Mouse (Mus musculus): ENCODE data around the gene Psme1. TPM values are rescaled to one million over a fixed set of nuclear protein-coding genes. Genes with fewer than 3 reads are reported as not detected.

Gene Psme1
- total RNA-seq, 2 experiments from 2014 or later, result 39.4 to 45.3 TPM

- intact Hi-C loops (cut with DNase I), result no loop called here
- DNase-seq (ENCODE audit: low spot score in 2 of 2), result no peak
Observed at GRCm38 (mm10) chr14:55565748-55566147, 12.2 kb upstream of the Psme1 start.

- intact Hi-C loops (cut with DNase I), result no loop called here
- DNase-seq (ENCODE audit: low spot score in 2 of 2), result no peak
Observed at GRCm38 (mm10) chr14:55567496-55567895, 10.4 kb upstream of the Psme1 start.

- no peak for DNase-seq (ENCODE audit: low spot score in 2 of 2)
- intact Hi-C loops (cut with DNase I), result no loop called here
Observed at GRCm38 (mm10) chr14:55570588-55570987, 7.3 kb upstream of the Psme1 start.

- intact Hi-C loops (cut with DNase I), result no loop called here
- DNase-seq (ENCODE audit: low spot score in 2 of 2), result no peak
Observed at GRCm38 (mm10) chr14:55571760-55572159, 6.2 kb upstream of the Psme1 start.

GRCm38 (mm10) chr14:55575302-55575701 is 2.6 kb upstream of the Psme1 start, which contains the start of gene Fitm1:
Fitm1 (plus strand) TSS chr14:55575617.
- DNase-seq (ENCODE audit: low spot score in 2 of 2), result no peak
- intact Hi-C loops (cut with DNase I), result no loop called here

- no peak for DNase-seq (ENCODE audit: low spot score in 2 of 2)
- intact Hi-C loops (cut with DNase I), result no loop called here
Observed at GRCm38 (mm10) chr14:55575711-55576110, 2.2 kb upstream of the Psme1 start.

GRCm38 (mm10) chr14:55576376-55576775 is 1.5 kb upstream of the Psme1 start:
- DNase-seq (ENCODE audit: low spot score in 2 of 2), result no peak
- intact Hi-C loops (cut with DNase I), result no loop called here

- no peak for DNase-seq (ENCODE audit: low spot score in 2 of 2)
- intact Hi-C loops (cut with DNase I), result loop anchor here (2.0 kb wide), 1 partner anchor 18 kb away; the partner anchor contains the start of genes A730061H03Rik and Dcaf11
Observed at GRCm38 (mm10) chr14:55578668-55579269, 846 bp downstream of the Psme1 start.

- no peak for DNase-seq (ENCODE audit: low spot score in 2 of 2)
- intact Hi-C loops (cut with DNase I), result loop anchor here (2.0 kb wide), 1 partner anchor 19 kb away; the partner anchor contains the start of genes A730061H03Rik and Dcaf11
Observed at GRCm38 (mm10) chr14:55579511-55580496, 1.9 kb downstream of the Psme1 start.

GRCm38 (mm10) chr14:55580731-55581130 is 2.8 kb downstream of the Psme1 start:
- DNase-seq (ENCODE audit: low spot score in 2 of 2), result no peak
- intact Hi-C loops (cut with DNase I), result no loop called here

GRCm38 (mm10) chr14:55581981-55582681 is 4.2 kb downstream of the Psme1 start:
- intact Hi-C loops (cut with DNase I), result no loop called here

GRCm38 (mm10) chr14:55584303-55584701 is 6.4 kb downstream of the Psme1 start:
- intact Hi-C loops (cut with DNase I), result no loop called here
- DNase-seq (ENCODE audit: low spot score in 2 of 2), result no peak

More at GRCm38 (mm10) chr14:55581981-55582681, 4.2 kb downstream of the Psme1 start:
- DNase-seq (ENCODE audit: low spot score in 2 of 2), result no peak

GRCm38 (mm10) chr14:55584702-55585565 is 7.0 kb downstream of the Psme1 start, which contains the start of gene Emc9:
Emc9 (minus strand) TSS chr14:55585302.
- DNase-seq (ENCODE audit: low spot score in 2 of 2), result peak; percentile 63 to 68
- intact Hi-C loops (cut with DNase I), result no loop called here

- no peak for DNase-seq (ENCODE audit: low spot score in 2 of 2)
Observed at GRCm38 (mm10) chr14:55585566-55585960, 7.6 kb downstream of the Psme1 start.

GRCm38 (mm10) chr14:55586149-55586548 is 8.2 kb downstream of the Psme1 start:
- intact Hi-C loops (cut with DNase I), result no loop called here
- DNase-seq (ENCODE audit: low spot score in 2 of 2), result no peak

More at GRCm38 (mm10) chr14:55585566-55585960, 7.6 kb downstream of the Psme1 start:
- intact Hi-C loops (cut with DNase I), result no loop called here

- no peak for DNase-seq (ENCODE audit: low spot score in 2 of 2)
- intact Hi-C loops (cut with DNase I), result no loop called here
Observed at GRCm38 (mm10) chr14:55589271-55589670, 11.3 kb downstream of the Psme1 start.

- DNase-seq (ENCODE audit: low spot score in 2 of 2), result no peak
- intact Hi-C loops (cut with DNase I), result loop anchor here (5.0 kb wide), 1 partner anchor 47 kb away; the partner anchor contains the start of genes Gm49378 and Ipo4
Observed at GRCm38 (mm10) chr14:55589771-55590448, 12.0 kb downstream of the Psme1 start.

GRCm38 (mm10) chr14:55590748-55591330 is 12.9 kb downstream of the Psme1 start, which contains the start of gene Psme2:
Psme2 (minus strand) TSS chr14:55591113.
- DNase-seq (ENCODE audit: low spot score in 2 of 2), result peak; percentile 88 to 97
- intact Hi-C loops (cut with DNase I), result loop anchor here (5.0 kb wide), 1 partner anchor 46 kb away; the partner anchor contains the start of genes Gm49378 and Ipo4
